Mouse (Mus musculus): ENCODE data around the gene Slc22a17.

The Slc22a17 gene

GRCm38 (mm10) chr14:54939434-54940175 is 26.7 kb upstream of the Slc22a17 start:
- peak in 1 of 2 experiments; percentile 14 for DNase-seq (ENCODE audit: low spot score in 2 of 2)

GRCm38 (mm10) chr14:54938431-54939219 is 25.7 kb upstream of the Slc22a17 start:
- no peak for DNase-seq (ENCODE audit: low spot score in 2 of 2)

DNA sequence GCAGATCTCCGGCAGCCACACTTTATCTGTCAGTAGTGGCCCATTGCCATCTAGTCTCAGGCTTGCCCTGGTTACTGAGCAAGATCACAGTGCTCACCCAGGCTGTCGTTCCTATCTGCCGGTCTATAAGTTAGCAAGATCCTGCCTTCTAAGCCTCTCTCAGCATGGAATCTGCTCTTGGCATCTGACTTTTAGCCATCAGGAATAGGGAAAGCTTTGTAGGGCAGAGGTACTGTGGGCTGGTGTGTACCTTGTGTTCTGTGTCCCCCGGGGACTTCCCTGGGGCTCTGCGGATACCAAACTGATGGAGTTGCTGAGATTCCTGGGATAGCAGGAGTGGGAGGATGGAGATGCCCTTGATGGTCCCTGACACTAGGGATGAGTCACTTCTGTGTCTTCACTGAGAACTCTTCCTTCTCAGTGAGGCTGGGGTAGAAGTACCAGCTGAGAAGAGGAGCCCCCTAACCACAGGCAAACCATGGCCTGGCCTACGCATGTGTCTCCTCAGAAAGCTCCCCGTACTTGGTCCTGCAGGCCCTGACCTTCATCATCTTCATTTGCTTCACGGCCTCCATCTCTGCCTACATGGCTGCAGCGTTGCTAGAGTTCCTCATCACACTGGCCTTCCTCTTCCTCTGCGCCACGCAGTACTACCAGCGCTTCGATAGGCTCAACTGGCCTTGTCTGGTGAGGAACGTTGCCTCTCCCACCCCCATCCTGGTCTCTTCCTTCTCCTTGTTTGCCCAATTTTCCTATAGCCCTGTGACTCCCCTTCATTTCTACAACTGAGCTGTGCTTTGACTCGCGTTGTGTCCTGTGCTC is 24.6 kb upstream of the Slc22a17 start:
- no peak for DNase-seq (ENCODE audit: low spot score in 2 of 2)

GRCm38 (mm10) chr14:54936831-54937160 is 23.9 kb upstream of the Slc22a17 start:
- no peak for DNase-seq (ENCODE audit: low spot score in 2 of 2)

DNA sequence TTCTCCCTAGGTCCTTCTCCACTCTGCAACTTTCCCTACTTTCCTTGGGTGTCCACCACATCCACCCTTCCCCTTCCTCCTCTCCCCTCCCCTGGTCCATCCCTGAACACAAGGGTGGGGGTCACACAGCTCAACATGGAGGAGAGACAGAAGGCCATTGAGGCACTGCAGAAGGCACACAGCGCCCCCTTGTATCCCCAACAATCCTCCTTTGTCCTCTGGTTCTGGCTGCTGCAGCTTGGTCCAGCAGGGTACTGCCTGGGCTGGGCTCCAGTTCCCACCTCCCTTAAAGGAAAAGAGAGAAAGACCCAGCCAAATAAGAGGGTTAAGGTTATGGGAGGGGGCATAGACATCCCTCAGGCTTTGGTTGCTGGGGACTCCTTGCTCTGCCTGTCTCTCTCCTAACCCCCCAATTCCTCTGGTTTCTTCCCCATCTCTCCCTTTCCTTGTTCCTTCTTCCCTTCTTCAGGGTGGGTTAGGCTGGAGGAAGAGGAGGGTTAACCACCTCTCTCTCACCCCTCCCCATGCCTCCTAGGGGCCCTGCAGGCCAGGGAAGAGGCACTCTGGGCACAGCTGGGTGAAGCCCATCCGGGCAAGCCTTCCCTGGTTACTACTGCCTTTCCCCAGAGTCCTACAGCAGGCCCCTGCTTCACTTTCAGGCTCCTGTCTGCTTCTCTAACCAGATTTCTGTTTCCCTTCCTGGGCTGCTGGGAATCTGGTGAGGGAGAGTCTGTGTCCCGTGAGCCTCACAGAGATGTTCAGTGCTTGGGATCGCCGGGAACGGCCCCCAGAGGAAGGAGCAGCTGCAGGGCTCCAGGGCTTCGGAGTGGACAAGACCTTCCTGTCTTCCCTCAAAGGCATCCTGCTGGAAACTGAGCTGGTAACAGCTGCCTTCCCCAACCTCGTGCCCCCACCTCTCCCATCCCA is 23.2 kb upstream of the Slc22a17 start, which contains the start of gene Cmtm5:
Cmtm5 (plus strand) TSS at position 358 of the 927 bp plus-strand sequence.
- DNase-seq (ENCODE audit: low spot score in 2 of 2), result peak; percentile 59 to 61

DNA sequence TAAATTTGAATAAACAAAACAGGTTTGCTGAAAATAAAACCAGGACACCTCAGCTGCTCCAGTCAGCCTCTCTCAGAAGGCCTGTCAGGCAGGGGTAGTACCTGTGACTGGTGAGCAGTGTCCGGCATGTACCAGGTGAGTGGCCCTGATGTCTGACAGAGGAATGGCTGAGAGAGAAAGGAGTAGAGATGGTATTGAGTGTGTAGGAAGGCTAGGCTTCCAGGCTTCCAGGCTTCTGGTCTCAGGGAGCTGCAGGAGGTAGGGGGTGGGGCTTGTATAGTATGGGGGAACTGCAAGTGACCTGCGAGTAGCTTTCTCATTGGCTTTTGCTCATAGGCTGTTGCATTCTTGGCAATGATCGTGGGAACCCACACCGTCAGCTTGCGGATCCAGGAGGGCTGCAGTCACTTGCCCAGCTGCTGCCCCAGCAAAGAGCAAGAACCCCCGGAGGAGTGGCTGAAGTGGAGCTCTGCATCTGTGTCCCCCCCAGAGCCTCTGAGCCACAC is 19.8 kb upstream of the Slc22a17 start, which contains the start of gene Il25:
Il25 (plus strand) TSS at position 51 of the 506 bp plus-strand sequence.
- DNase-seq (ENCODE audit: low spot score in 2 of 2), result no peak

DNA sequence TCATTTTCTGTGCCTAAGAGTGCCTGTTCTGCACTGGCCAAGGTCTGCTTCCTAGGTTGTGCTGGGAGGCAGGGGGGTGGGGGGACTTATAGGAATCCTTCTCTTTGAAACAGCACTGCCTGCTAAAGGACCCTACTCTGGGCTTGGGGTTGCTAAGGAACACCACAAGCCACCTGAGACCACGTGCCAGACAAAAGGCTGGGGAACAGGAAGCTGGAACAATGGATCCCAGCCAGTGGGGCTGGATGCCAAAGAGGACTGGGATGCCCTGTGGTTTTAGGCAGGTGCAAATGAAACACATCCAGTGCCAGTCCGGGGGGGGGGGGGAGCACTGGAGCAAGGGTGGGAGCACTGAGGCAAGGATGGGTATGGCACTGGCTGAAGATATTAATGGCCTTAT is 17.5 kb upstream of the Slc22a17 start:
- DNase-seq (ENCODE audit: low spot score in 2 of 2), result no peak

DNA sequence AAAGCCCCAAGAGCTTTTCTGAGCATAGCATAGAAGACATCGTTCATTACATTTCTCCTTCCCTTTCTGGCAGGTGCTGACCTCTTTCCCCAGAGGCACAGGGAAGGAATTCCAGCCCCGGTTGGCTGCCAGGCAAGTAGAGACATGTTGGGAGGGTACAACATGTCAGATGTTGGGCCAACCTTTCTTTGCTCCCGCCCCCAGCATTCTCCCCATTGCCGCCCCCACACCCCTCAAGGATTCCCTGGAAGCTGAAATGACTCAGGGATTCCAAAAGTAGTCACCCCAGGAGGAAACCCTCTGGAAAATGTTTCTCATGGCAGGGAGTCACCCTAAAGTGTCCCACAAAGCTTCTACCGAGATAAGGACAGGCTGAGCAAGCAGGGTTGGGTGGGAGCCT is 16.9 kb upstream of the Slc22a17 start:
- no peak for DNase-seq (ENCODE audit: low spot score in 2 of 2)

- no peak for DNase-seq (ENCODE audit: low spot score in 2 of 2)
These were observed 14.4 kb upstream of the Slc22a17 start for GRCm38 (mm10) chr14:54927296-54927695.

GRCm38 (mm10) chr14:54926401-54927158 is 13.6 kb upstream of the Slc22a17 start:
- no peak for DNase-seq (ENCODE audit: low spot score in 2 of 2)

- DNase-seq (ENCODE audit: low spot score in 2 of 2), result no peak
These were observed 12.7 kb upstream of the Slc22a17 start, which contains the start of gene Efs for GRCm38 (mm10) chr14:54925349-54926342. TSS of gene Efs (minus strand) at chr14:54926126.

- no peak for DNase-seq (ENCODE audit: low spot score in 2 of 2)
These were observed 11.9 kb upstream of the Slc22a17 start for GRCm38 (mm10) chr14:54924641-54925348.

- DNase-seq (ENCODE audit: low spot score in 2 of 2), result no peak
These were observed 7.2 kb upstream of the Slc22a17 start for GRCm38 (mm10) chr14:54920076-54920685.

GRCm38 (mm10) chr14:54913343-54913742 is 411 bp upstream of the Slc22a17 start:
- no peak for DNase-seq (ENCODE audit: low spot score in 2 of 2)

DNA sequence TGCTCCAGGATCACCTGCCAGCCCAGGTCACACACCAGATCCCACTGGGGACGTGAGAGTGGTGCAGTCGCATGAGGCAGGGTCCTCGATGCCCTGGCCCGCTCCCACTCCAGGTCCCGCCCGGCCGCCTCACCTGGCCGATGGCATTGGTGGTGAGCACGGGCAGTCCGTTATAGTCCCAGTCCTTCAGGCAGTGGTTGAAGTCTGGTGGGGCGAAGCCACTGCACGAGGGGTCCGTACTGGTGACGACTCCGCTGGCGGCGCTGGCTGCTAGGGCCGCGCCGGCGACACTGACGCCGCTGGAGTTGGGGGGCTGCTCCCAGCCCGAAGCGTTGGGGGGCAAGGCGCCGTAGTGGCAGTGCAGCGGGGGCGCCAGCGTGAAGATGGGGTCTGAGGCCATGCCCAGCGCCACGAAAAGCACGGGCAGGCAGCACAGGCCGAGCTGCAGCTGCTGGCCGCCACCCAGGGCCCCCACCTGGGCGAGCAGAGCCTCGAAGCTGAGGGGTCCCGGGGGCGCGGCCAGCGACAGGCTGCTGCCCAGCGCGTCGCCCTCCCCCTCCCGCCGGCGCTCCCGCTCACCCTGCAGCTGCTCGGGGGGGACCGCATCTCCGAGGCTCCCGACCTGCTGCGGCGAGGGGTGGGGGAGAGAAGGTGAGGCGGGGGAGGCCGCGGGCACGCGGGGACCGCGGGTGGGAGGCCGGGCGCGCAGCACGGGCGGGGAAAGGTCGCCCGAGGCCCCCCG is 652 bp downstream of the Slc22a17 start:
- no peak for DNase-seq (ENCODE audit: low spot score in 2 of 2)

- no peak for DNase-seq (ENCODE audit: low spot score in 2 of 2)
These were observed 4.2 kb downstream of the Slc22a17 start for GRCm38 (mm10) chr14:54908682-54909081.

- no peak for DNase-seq (ENCODE audit: low spot score in 2 of 2)
These were observed 9.3 kb downstream of the Slc22a17 start for GRCm38 (mm10) chr14:54903641-54904040.
